Mouse (Mus musculus): ENCODE results near the gene Prss56. TPM values are rescaled to one million over a fixed set of nuclear protein-coding genes. Genes with fewer than 3 reads are reported as not detected.
A peak's percentile ranks its signal among the peaks of the same experiment; 100 is the strongest.

The Prss56 gene
- 1.9 and 3.3 TPM in 2 replicates for polyA plus RNA-seq (2014; fragmentation: Nextera tagmentation; extraction: Ambion mirVana)

DNA sequence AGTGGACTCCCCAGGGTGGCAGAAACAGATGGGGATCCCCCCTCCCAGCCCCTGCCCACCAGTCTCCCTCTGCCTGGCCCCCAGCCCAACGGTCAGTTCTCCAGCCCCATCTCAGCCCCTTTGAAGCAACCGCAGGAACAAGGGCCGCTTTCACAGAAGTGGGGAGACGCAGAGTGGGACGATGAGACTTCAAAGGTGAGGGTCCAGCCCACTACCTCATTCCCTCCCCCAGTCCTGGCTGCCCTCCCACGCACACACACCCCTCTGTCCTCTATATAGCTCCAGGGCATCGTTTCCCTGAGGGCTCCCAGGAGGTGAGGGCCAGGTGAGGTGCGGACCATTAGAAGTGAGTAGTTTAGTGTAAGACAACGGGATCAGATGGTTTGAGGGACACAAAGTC is at the start of gene Prss56:
TSS of gene Prss56 (plus strand) at position 301 of the 400 bp plus-strand sequence.
- Histone ChIP-seq H3K4me3 (ENCODE audit: low read depth, low read length) (no peak within 1 kb of the TSS), H3K9me3 (ENCODE audit: control insufficient read depth, low read length) (no peaks in the 10 kb centered on the region), H3K9ac (ENCODE audit: low read depth, low read length) (no peak within 1 kb of the TSS), H3K4me2 (replicated peaks; ENCODE audit: low read depth, low read length) (no peak within 1 kb of the TSS), H3K4me1 (replicated peaks; ENCODE audit: control insufficient read depth, insufficient read depth, low read length) (no peaks in the 10 kb centered on the region), H3K27ac (ENCODE audit: low read depth, low read length) (no peak within 1 kb of the TSS), H3K27me3 (ENCODE audit: control insufficient read depth, insufficient read depth, low read length) (peaks cover 35% of the 10 kb centered on the region), H3K36me3 (ENCODE audit: control insufficient read depth, insufficient read depth, low read length) (no peaks in the 10 kb centered on the region)
- 61% methylated on average over 9 of the region's 9 CpGs for WGBS
- no peak for ATAC-seq (ENCODE audit: low FRiP score)
- no peak for DNase-seq (ENCODE audit: low spot score)

- no peak for ATAC-seq (ENCODE audit: low FRiP score)
- H3K27me3 ChIP-seq (ENCODE audit: control insufficient read depth, insufficient read depth, low read length) = no peaks in the 10 kb centered on the region
- H3K4me2 ChIP-seq (replicated peaks; ENCODE audit: low read depth, low read length) = no peak overlapping the region
- no peak overlapping the region for H3K9ac ChIP-seq (ENCODE audit: low read depth, low read length)
- H3K4me1 ChIP-seq (replicated peaks; ENCODE audit: control insufficient read depth, insufficient read depth, low read length) = no peaks in the 10 kb centered on the region
- H3K27ac ChIP-seq (ENCODE audit: low read depth, low read length) = no peak overlapping the region
- 90% methylated on average over 4 of the region's 4 CpGs for WGBS
- no peaks in the 10 kb centered on the region for H3K9me3 ChIP-seq (ENCODE audit: control insufficient read depth, low read length)
- H3K4me3 ChIP-seq (ENCODE audit: low read depth, low read length) = no peak overlapping the region
- no peak for DNase-seq (ENCODE audit: low spot score)
- H3K36me3 ChIP-seq (ENCODE audit: control insufficient read depth, insufficient read depth, low read length) = no peaks in the 10 kb centered on the region
Observed at GRCm38 (mm10) chr1:87141550-87141949, 41.6 kb upstream of the Prss56 start.

- DNase-seq (ENCODE audit: low spot score) (no peak), ATAC-seq (ENCODE audit: low FRiP score) (peak; percentile 57; the same call in 1 of the 2 replicates)
- no peaks in the 10 kb centered on the region for H3K9me3 ChIP-seq (ENCODE audit: control insufficient read depth, low read length)
- no peaks in the 10 kb centered on the region for H3K4me1 ChIP-seq (replicated peaks; ENCODE audit: control insufficient read depth, insufficient read depth, low read length)
- no peaks in the 10 kb centered on the region for H3K36me3 ChIP-seq (ENCODE audit: control insufficient read depth, insufficient read depth, low read length)
- no peaks in the 10 kb centered on the region for H3K27me3 ChIP-seq (ENCODE audit: control insufficient read depth, insufficient read depth, low read length)
- H3K27ac ChIP-seq (ENCODE audit: low read depth, low read length) = no peak overlapping the region
- H3K4me2 ChIP-seq (replicated peaks; ENCODE audit: low read depth, low read length) = no peak overlapping the region
- 73% methylated on average over 9 of the region's 9 CpGs for WGBS
- no peak overlapping the region for H3K4me3 ChIP-seq (ENCODE audit: low read depth, low read length)
- H3K9ac ChIP-seq (ENCODE audit: low read depth, low read length) = no peak overlapping the region
Observed at GRCm38 (mm10) chr1:87142456-87142855, 40.7 kb upstream of the Prss56 start.

- 70% methylated on average over 10 of the region's 10 CpGs for WGBS
- no peaks in the 10 kb centered on the region for H3K4me1 ChIP-seq (replicated peaks; ENCODE audit: control insufficient read depth, insufficient read depth, low read length)
- H3K4me3 ChIP-seq (ENCODE audit: low read depth, low read length) = no peak overlapping the region
- DNase-seq (ENCODE audit: low spot score) = no peak
- no peak overlapping the region for H3K27ac ChIP-seq (ENCODE audit: low read depth, low read length)
- H3K27me3 ChIP-seq (ENCODE audit: control insufficient read depth, insufficient read depth, low read length) = no peaks in the 10 kb centered on the region
- no peaks in the 10 kb centered on the region for H3K9me3 ChIP-seq (ENCODE audit: control insufficient read depth, low read length)
- 0 out of 2 replicates have a peak overlapping the region, but pooled peaks have one; percentile 23 for H3K9ac ChIP-seq (ENCODE audit: low read depth, low read length)
- no peaks in the 10 kb centered on the region for H3K36me3 ChIP-seq (ENCODE audit: control insufficient read depth, insufficient read depth, low read length)
- ATAC-seq (ENCODE audit: low FRiP score) = no peak
- H3K4me2 ChIP-seq (replicated peaks; ENCODE audit: low read depth, low read length) = no peak overlapping the region
Observed at GRCm38 (mm10) chr1:87143141-87143540, 40.0 kb upstream of the Prss56 start.

DNA sequence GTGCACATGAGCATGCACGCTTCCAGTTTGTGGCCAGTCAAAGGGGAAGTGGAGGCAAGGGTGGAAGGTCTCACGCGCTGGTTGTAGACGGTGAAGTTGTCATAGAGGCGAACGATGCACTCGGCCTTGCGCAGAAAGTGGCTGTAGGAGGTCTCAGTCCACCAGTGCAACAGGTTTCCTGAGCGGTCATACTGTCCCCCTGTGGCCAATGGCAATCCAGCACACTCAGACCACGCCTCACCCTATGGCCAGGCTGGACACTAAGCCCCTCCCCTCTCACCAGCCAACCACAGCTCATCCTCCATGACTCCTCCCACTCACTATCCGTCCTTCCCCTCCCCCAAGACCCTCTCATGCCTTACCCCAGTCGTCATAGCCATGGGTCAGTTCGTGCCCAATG is 33.7 kb upstream of the Prss56 start:
- WGBS = 28% methylated on average over 13 of the region's 13 CpGs
- H3K4me1 ChIP-seq (replicated peaks; ENCODE audit: control insufficient read depth, insufficient read depth, low read length) = peaks cover 5% of the 10 kb centered on the region; the same call in 1 of the 2 replicates
- no peak overlapping the region for H3K4me3 ChIP-seq (ENCODE audit: low read depth, low read length)
- no peak for ATAC-seq (ENCODE audit: low FRiP score)
- H3K4me2 ChIP-seq (replicated peaks; ENCODE audit: low read depth, low read length) = no peak overlapping the region
- H3K9ac ChIP-seq (ENCODE audit: low read depth, low read length) = no peak overlapping the region
- no peaks in the 10 kb centered on the region for H3K36me3 ChIP-seq (ENCODE audit: control insufficient read depth, insufficient read depth, low read length)
- H3K27ac ChIP-seq (ENCODE audit: low read depth, low read length) = no peak overlapping the region
- peak; percentile 28 for DNase-seq (ENCODE audit: low spot score)
- no peaks in the 10 kb centered on the region for H3K9me3 ChIP-seq (ENCODE audit: control insufficient read depth, low read length)
- peaks cover 38% of the 10 kb centered on the region for H3K27me3 ChIP-seq (ENCODE audit: control insufficient read depth, insufficient read depth, low read length)

- Histone ChIP-seq H3K4me2 (replicated peaks; ENCODE audit: low read depth, low read length) (no peak overlapping the region), H3K4me1 (replicated peaks; ENCODE audit: control insufficient read depth, insufficient read depth, low read length) (peaks cover 8% of the 10 kb centered on the region; the same call in 1 of the 2 replicates), H3K9me3 (ENCODE audit: control insufficient read depth, low read length) (no peaks in the 10 kb centered on the region), H3K27ac (ENCODE audit: low read depth, low read length) (no peak overlapping the region), H3K36me3 (ENCODE audit: control insufficient read depth, insufficient read depth, low read length) (no peaks in the 10 kb centered on the region), H3K9ac (ENCODE audit: low read depth, low read length) (no peak overlapping the region), H3K27me3 (ENCODE audit: control insufficient read depth, insufficient read depth, low read length) (peaks cover 56% of the 10 kb centered on the region), H3K4me3 (ENCODE audit: low read depth, low read length) (no peak overlapping the region)
- 86% methylated on average over 6 of the region's 6 CpGs for WGBS
- DNase-seq (ENCODE audit: low spot score) (no peak), ATAC-seq (ENCODE audit: low FRiP score) (no peak)
Observed at GRCm38 (mm10) chr1:87151286-87151685, 31.8 kb upstream of the Prss56 start.

- ATAC-seq (ENCODE audit: low FRiP score) = no peak
- peak overlapping the region; percentile 41 for H3K4me3 ChIP-seq (ENCODE audit: low read depth, low read length)
- H3K9me3 ChIP-seq (ENCODE audit: control insufficient read depth, low read length) = no peaks in the 10 kb centered on the region
- H3K27me3 ChIP-seq (ENCODE audit: control insufficient read depth, insufficient read depth, low read length) = peaks cover 81% of the 10 kb centered on the region
- H3K4me1 ChIP-seq (replicated peaks; ENCODE audit: control insufficient read depth, insufficient read depth, low read length) = peaks cover 8% of the 10 kb centered on the region; the same call in 1 of the 2 replicates
- H3K9ac ChIP-seq (ENCODE audit: low read depth, low read length) = peak overlapping the region; percentile 34; the same call in 1 of the 2 replicates
- H3K4me2 ChIP-seq (replicated peaks; ENCODE audit: low read depth, low read length) = peak overlapping the region; percentile 74
- H3K27ac ChIP-seq (ENCODE audit: low read depth, low read length) = no peak overlapping the region
- peak; percentile 52 for DNase-seq (ENCODE audit: low spot score)
- no peaks in the 10 kb centered on the region for H3K36me3 ChIP-seq (ENCODE audit: control insufficient read depth, insufficient read depth, low read length)
- WGBS = under 1% methylated on average over 71 of the region's 72 CpGs
Observed at GRCm38 (mm10) chr1:87153776-87154500, 29.2 kb upstream of the Prss56 start.

DNA sequence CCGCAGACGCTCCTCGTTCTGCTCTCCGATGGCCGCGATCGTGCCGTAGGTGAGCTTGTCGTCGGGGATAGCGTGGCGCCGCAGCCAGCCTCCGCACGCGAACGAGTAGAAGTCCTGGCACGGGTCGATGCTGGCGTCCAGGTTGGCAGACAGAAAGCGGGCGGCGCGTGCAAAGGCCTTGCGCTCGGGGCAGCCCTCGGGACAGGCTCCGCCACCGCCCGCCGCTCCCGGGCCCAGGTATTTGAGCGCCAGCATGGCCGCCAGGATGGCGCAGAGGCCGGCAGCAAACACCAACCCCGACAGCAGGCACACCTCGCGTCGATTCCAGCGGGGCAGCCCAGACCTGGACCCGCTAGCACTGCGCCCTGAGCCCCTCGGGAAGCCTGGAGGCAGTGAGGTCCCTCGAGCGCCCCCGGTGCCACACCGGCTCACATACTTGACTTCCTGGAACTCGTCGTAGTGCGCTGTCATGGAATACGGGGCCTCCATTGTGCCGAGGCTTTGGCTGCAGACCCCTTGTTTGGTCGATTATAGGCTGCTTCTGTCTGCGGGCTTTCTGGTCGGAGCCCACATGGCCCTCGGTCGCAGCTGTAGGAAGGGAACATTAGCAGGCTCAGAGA is 28.5 kb upstream of the Prss56 start:
- H3K4me1 ChIP-seq (replicated peaks; ENCODE audit: control insufficient read depth, insufficient read depth, low read length) = peaks cover 8% of the 10 kb centered on the region; the same call in 1 of the 2 replicates
- peak overlapping the region; percentile 74 for H3K4me2 ChIP-seq (replicated peaks; ENCODE audit: low read depth, low read length)
- no peaks in the 10 kb centered on the region for H3K9me3 ChIP-seq (ENCODE audit: control insufficient read depth, low read length)
- no peak overlapping the region for H3K27ac ChIP-seq (ENCODE audit: low read depth, low read length)
- H3K9ac ChIP-seq (ENCODE audit: low read depth, low read length) = 0 out of 2 replicates have a peak overlapping the region, but pooled peaks have one; percentile 34
- DNase-seq (ENCODE audit: low spot score) = peak; percentile 54
- WGBS = 2% methylated on average over 58 of the region's 58 CpGs
- peak overlapping the region; percentile 41 for H3K4me3 ChIP-seq (ENCODE audit: low read depth, low read length)
- no peak for ATAC-seq (ENCODE audit: low FRiP score)
- peaks cover 81% of the 10 kb centered on the region for H3K27me3 ChIP-seq (ENCODE audit: control insufficient read depth, insufficient read depth, low read length)
- no peaks in the 10 kb centered on the region for H3K36me3 ChIP-seq (ENCODE audit: control insufficient read depth, insufficient read depth, low read length)
